Mouse (Mus musculus): ENCODE measurements at regions not wholly inside any gene's neighbourhood (a gene's known extent, or its start where the extent isn't known, plus 50 kb on each side); places are given as distances from the start of the nearest gene placed in this dataset.

DNA sequence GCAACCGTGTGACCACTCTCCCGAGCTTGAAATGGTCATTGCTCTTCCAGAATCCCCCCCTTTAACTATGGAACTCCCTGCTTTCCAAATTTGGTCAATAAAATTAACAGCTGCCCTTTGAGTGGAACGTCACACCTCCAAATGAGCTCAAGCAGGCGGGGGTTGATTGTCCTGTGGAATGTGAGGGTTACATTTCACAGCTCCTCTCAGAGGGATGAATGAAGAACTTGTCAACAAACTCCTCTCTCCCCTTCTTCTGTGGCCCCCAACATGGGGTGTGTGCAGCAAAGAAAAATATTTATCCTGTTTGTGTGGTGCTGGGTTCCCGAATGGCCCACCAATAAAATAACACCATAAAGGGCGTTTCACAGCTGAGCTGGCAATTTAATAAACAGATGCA is 344.8 kb upstream of the Sall1 start:
- intact Hi-C loops (cut with DNase I), result no loop called here
- DNase-seq (ENCODE audit: low spot score in 2 of 2), result no peak

- DNase-seq (ENCODE audit: low spot score in 2 of 2), result no peak
Measured at GRCm38 (mm10) chr8:89387295-89387694, 343.3 kb upstream of the Sall1 start.

DNA sequence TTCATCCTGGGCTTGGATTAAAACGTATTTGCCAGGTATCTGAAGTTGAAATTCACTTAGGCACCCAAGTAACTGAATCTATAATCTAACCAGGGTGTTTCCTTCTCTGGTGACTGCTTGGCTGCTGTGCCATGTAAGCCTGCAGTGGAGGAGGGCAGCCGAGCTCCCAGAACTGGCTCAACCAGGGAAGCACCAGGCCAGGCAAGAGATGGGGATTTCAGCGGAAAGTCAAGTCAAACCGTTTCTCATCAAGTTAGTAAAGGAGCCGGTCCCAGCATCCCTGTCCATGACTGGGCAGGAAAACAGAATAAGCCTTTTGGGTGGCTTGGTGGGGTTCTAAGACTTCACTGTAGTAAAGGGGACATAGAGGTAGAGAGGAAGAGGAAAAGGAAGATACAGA is 341.1 kb upstream of the Sall1 start:
- DNase-seq (ENCODE audit: low spot score in 2 of 2), result no peak
- intact Hi-C loops (cut with DNase I), result no loop called here

More at GRCm38 (mm10) chr8:89387295-89387694, 343.3 kb upstream of the Sall1 start:
- intact Hi-C loops (cut with DNase I), result no loop called here

- intact Hi-C loops (cut with DNase I), result no loop called here
Measured at GRCm38 (mm10) chr8:89383781-89384180, 339.8 kb upstream of the Sall1 start.

GRCm38 (mm10) chr8:89382538-89383380 is 338.8 kb upstream of the Sall1 start:
- intact Hi-C loops (cut with DNase I), result no loop called here
- no peak for DNase-seq (ENCODE audit: low spot score in 2 of 2)

More at GRCm38 (mm10) chr8:89383781-89384180, 339.8 kb upstream of the Sall1 start:
- peak in 1 of 2 experiments; percentile 18 for DNase-seq (ENCODE audit: low spot score in 2 of 2)

- no peak for DNase-seq (ENCODE audit: low spot score in 2 of 2)
- intact Hi-C loops (cut with DNase I), result no loop called here
Measured at GRCm38 (mm10) chr8:89380436-89380835, 336.5 kb upstream of the Sall1 start.

- intact Hi-C loops (cut with DNase I), result no loop called here
- DNase-seq (ENCODE audit: low spot score in 2 of 2), result no peak
Measured at GRCm38 (mm10) chr8:89372761-89373160, 328.8 kb upstream of the Sall1 start.

DNA sequence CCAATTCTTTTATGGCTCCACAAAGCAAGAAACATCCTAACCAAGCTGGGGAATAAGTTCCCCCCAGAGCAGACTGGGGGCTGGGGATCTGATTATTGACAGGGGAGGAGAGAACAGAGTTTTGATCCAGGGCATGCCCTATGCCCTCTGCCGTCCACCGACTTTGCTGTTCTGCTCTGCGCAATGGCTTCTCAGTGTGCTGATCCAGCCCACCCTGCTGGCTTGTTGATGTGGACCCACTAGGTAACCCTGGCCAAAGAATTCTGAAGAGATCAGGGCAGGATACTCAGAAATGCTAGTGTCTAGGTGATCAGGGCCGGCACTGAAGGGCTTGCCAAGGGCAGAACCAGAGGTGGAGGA is 327.8 kb upstream of the Sall1 start:
- DNase-seq (ENCODE audit: low spot score in 2 of 2), result no peak
- intact Hi-C loops (cut with DNase I), result no loop called here

DNA sequence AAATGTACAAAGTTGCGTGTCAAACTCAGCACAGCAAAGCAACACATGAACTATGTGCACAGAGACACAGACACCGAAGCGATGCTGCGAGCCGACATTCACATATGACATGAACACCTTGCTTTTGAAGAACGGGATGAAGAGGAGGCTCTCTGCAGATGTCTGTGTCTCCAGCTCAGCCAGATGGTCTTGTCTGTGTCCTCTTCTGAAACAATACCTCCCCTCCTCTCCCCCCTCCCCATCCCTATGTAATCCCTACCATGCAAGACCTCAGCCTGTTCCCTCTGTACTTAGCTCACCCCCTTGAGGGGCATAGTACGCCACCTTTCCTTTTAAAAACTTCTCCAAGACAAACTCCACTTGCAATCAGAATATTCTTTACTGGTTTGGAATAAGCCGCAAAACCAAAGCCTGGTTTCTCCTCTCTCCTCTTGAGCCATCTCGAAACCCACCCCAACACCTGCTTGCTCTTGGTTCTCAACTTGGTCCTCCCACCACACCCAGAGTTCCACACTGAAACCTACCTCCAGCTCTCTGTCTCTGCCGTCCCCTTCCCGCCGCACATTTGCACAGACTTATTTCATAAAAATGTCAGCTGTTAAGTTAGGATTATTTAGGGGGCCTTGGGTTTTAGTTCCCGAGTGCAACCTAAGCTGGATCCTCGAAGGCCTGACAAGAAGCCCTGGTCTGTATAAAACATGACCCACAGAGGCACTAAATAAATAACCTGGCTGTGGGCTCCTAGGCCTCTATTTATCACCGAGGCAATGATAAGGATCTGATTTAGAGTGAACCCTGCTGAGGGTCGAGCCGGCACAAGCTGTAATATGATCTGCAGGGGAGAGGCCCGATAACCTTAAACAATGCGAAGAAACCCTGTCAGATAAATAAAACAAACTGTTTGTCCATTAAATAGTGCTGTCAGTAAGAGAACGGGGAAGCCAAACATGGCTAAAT is 327.1 kb upstream of the Sall1 start:
- no peak for DNase-seq (ENCODE audit: low spot score in 2 of 2)
- intact Hi-C loops (cut with DNase I), result no loop called here

DNA sequence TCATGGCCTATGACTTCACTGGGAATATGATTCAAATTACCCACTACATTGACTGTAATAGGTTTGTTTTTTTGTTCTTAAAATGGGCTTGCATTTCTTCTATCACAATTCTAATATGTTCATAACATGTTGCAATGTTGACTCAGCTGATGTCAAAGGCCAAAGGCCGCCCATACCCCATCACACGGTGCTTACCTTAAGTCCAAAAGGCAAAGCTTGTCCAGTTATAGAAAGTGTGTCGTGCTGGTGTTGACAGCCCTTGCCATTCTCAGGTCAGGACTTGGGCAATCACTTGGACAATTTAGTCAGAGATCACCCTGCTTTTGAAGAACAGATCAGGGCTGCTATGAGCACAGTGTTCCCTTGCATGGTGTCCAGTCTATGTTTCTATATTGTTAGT is 321.5 kb upstream of the Sall1 start:
- intact Hi-C loops (cut with DNase I), result no loop called here

GRCm38 (mm10) chr8:89358411-89358810 is 314.4 kb upstream of the Sall1 start:
- peak; percentile 4 to 7 for DNase-seq (ENCODE audit: low spot score in 2 of 2)
- intact Hi-C loops (cut with DNase I), result no loop called here

More for the DNA sequence above, 321.5 kb upstream of the Sall1 start:
- no peak for DNase-seq (ENCODE audit: low spot score in 2 of 2)

GRCm38 (mm10) chr8:89345547-89345946 is 301.6 kb upstream of the Sall1 start:
- intact Hi-C loops (cut with DNase I), result no loop called here
- no peak for DNase-seq (ENCODE audit: low spot score in 2 of 2)

- DNase-seq (ENCODE audit: low spot score in 2 of 2), result no peak
- intact Hi-C loops (cut with DNase I), result no loop called here
Measured at GRCm38 (mm10) chr8:89341686-89342085, 297.7 kb upstream of the Sall1 start.

- no peak for DNase-seq (ENCODE audit: low spot score in 2 of 2)
- intact Hi-C loops (cut with DNase I), result no loop called here
Measured at GRCm38 (mm10) chr8:89335416-89335815, 291.5 kb upstream of the Sall1 start.

DNA sequence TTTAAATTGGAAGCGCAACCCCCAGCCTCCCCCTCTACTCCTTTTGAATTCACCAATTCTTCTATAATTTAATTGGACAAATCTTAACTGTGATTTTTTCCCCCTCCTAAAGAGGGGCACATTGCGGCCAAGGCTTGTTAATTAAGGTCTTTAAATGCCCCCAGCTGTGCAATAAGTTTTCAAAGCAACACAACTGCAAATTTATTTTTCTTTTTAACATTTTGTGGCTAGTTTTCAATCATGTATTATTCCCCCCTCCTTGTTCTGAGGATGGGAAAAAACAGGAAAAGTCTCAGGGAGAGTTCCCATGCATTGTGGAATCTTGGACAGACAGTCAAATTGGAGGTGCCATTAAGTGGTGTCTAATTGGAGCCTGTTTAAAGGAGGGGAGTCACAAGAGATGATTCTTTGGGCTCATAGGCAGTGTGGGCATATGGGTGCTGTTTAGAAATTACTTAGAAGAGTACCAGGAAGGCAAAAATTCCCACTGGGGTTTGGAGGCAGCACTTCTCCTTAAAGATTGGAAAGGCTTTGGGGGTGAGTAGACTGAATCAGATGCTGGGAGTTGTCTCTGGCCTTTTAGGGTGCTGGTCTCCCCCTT is 281.9 kb upstream of the Sall1 start:
- intact Hi-C loops (cut with DNase I), result no loop called here
- no peak for DNase-seq (ENCODE audit: low spot score in 2 of 2)

DNA sequence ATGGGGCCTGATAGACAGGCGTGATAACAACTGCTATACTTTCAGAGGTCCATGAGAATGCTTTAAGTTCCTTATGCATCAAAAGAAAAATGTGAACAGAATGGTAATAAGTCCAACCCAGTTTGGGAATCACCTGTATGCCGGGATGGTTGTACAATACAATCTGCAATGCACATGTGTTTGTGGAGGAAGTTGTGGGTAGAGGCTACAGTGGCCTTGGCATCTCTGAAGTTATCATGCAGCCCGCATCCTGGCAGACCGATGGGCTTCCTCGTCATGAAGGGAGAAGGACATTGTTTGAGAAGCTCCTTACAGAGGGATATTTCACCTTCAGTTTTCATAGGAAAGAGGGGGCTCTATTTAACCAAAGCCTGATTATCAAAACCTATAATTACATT is 281.3 kb upstream of the Sall1 start:
- no peak for DNase-seq (ENCODE audit: low spot score in 2 of 2)
- intact Hi-C loops (cut with DNase I), result no loop called here

DNA sequence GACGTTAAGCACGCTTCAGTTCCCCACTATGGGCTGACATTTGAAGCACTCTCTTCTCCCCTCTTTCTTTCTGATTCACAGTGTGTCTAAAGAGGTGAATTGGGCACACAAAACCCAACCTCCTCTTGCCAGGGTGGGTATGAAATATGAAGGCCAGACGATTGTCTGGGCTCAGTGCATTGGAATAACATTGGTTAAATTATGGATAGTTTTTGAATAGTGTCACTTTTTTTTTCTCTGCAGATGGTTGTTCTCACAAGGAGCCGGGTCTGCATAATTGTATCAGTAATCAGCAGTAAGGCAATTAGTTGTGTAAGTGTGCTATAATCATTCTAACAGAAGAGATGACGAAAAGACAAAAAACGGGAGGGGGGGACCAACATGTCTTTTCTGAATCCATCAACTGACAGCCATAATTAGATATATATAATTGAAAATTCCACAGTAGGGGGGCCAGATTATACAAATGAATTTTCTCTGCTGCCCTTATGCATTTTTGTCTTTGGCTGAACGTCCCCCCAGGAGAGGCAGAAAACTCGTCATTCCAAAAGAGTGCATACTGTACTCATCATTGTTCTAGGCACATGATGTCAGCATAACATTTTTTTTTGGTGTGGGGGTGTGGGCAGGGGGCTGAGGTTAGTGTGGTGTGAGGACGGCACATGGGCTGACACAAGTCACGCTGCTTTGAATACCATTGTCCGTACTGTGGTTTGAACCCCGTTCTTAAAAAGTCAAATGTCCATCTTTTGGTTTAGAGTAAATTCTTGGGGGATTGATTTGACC is 280.7 kb upstream of the Sall1 start:
- DNase-seq (ENCODE audit: low spot score in 2 of 2), result no peak
- intact Hi-C loops (cut with DNase I), result no loop called here

DNA sequence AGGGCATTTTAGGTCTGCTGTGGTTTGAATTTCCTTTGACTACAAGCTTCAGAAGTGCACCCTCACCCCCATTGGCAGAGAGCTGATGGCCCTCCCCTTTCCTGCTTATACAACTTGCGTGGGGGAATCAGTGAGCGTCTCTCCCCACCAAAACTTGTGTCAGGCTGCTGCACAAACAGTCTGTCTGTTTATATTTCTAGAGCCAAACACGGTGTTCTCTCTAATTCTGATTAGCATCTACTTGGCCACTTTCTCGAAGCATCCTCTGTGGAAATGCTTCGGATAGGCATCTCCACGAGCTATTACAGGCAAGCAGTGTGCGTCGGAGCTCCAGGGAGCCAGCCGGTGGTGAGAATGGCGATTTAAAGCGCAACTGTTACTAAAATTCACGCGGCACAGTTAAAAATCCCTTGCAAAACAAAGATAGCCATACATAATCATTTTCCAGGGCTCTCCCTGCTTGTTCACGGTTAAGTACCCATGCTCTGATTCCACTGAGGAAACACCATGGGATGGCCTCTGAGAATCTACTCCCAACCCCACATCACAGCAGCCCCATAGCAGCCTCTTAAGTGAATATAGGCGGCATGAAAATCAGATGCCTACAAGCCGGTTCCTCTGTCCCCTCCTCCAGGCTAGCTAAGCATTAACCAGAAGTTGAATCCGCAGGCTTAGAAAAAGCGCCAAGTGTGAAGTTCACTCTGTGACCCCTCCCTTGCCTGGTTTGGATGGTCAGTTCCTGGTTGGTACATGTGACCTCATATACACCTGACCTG is 273.7 kb upstream of the Sall1 start:
- intact Hi-C loops (cut with DNase I), result no loop called here
- DNase-seq (ENCODE audit: low spot score in 2 of 2), result peak; percentile 4 to 9
